Mouse (Mus musculus) limb, embryonic 11.5 days (tissue): ENCODE results near the gene Arhgap10. TPM values are rescaled to one million over a fixed set of nuclear protein-coding genes. Genes with fewer than 3 reads are reported as not detected.

Experiments
- ATAC-seq: fragments of 200-750 bp; cut with Nextera tagmentation; 2 replicates; pipeline ENCODE4 v1.8.0; 2017; ENCODE audit warnings: low read depth; ENCODE audit not compliant: insufficient number of reproducible peaks, low FRiP score, low TSS enrichment
- DNase-seq: peaks from one replicate; pipeline ENCODE4 v3.0.0-alpha.2; 2015; ENCODE audit warnings: low spot score
- H3K27ac ChIP-seq: fragments of 300-500 bp; sonication (generic); replicated peaks from 2 replicates; pipeline ENCODE4 v1.5.1; 2014; ENCODE audit warnings: low read depth, mild to moderate bottlenecking, low read length
- H3K27me3 ChIP-seq: fragments of 300-500 bp; sonication (generic); 2 replicates; pipeline ENCODE4 v1.6.1; 2014; ENCODE audit warnings: mild to moderate bottlenecking, low read length, mixed read lengths; ENCODE audit not compliant: control insufficient read depth, insufficient read depth
- H3K36me3 ChIP-seq: fragments of 300-500 bp; sonication (generic); 2 replicates; pipeline ENCODE4 v1.6.1; 2014; ENCODE audit warnings: mild to moderate bottlenecking, low read length, moderate library complexity, mixed read lengths; ENCODE audit not compliant: control insufficient read depth, insufficient read depth
- H3K4me1 ChIP-seq: fragments of 300-500 bp; sonication (generic); 2 replicates; pipeline ENCODE4 v1.6.1; 2014; ENCODE audit warnings: low read length, mixed read lengths; ENCODE audit not compliant: control insufficient read depth, insufficient read depth
- H3K4me2 ChIP-seq: fragments of 300-500 bp; sonication (generic); 2 replicates; pipeline ENCODE4 v1.6.1; 2014; ENCODE audit warnings: low read depth, mild to moderate bottlenecking, moderate library complexity; ENCODE audit not compliant: severe bottlenecking
- H3K4me3 ChIP-seq: fragments of 300-500 bp; sonication (generic); 2 replicates; pipeline ENCODE4 v1.5.1; 2014; ENCODE audit warnings: low read depth, low read length
- H3K9ac ChIP-seq: fragments of 300-500 bp; sonication (generic); 2 replicates; pipeline ENCODE4 v1.6.1; 2014; ENCODE audit warnings: mild to moderate bottlenecking, low read length
- H3K9me3 ChIP-seq: fragments of 300-500 bp; sonication (generic); 2 replicates; pipeline ENCODE4 v1.6.1; 2016; ENCODE audit warnings: low read length; ENCODE audit not compliant: control insufficient read depth
- WGBS: fragments of 180-500 bp; shearing (Covaris S2); extraction: QIAGEN DNeasy Blood & Tissue Kit; methylation state at CpG from one replicate; pipeline ENCODE4 v1.1.7; 2014; 5-methylcytosine and 5-hydroxymethylcytosine counted together
- polyA plus RNA-seq: library from polyadenylated mRNA; unstranded; fragments of >200 nt; fragmentation: Nextera tagmentation; extraction: Ambion mirVana; gene quantifications from 2 replicates; pipeline ENCODE4 v1.2.1, GENCODE M21; 2014

Arhgap10 gene
- polyA plus RNA-seq, 1 experiment from 2014 or later = 37.4 TPM

GRCm38 (mm10) chr8:77451466-77452382, 66.0 kb downstream of the Arhgap10 start:
- no peak for DNase-seq
- H3K4me2 ChIP-seq = no peak overlapping the region
- no peaks in the 10 kb centered on the region for H3K27me3 ChIP-seq
- H3K4me3 ChIP-seq = no peak overlapping the region
- WGBS = 93% methylated on average over 21 of the region's 21 CpGs
- ATAC-seq = no peak
- no peak overlapping the region for H3K27ac ChIP-seq
- H3K36me3 ChIP-seq = peaks cover 11% of the 10 kb centered on the region
- H3K4me1 ChIP-seq = no peaks in the 10 kb centered on the region
- H3K9ac ChIP-seq = no peak overlapping the region
- H3K9me3 ChIP-seq = peaks cover 3% of the 10 kb centered on the region; the same call in 1 of the 2 replicates

- H3K36me3 ChIP-seq = peaks cover 11% of the 10 kb centered on the region
- H3K9me3 ChIP-seq = peaks cover 3% of the 10 kb centered on the region; the same call in 1 of the 2 replicates
- no peaks in the 10 kb centered on the region for H3K27me3 ChIP-seq
- 91% methylated on average over 5 of the region's 5 CpGs for WGBS
- no peak overlapping the region for H3K4me2 ChIP-seq
- H3K4me3 ChIP-seq = no peak overlapping the region
- no peak overlapping the region for H3K27ac ChIP-seq
- DNase-seq (no peak), ATAC-seq (no peak)
- no peak overlapping the region for H3K9ac ChIP-seq
- no peaks in the 10 kb centered on the region for H3K4me1 ChIP-seq
Measured at GRCm38 (mm10) chr8:77451052-77451451, 66.7 kb downstream of the Arhgap10 start.

- 83% methylated on average over 12 of the region's 12 CpGs for WGBS
- H3K9ac ChIP-seq = no peak overlapping the region
- H3K4me3 ChIP-seq = no peak overlapping the region
- H3K4me2 ChIP-seq = no peak overlapping the region
- H3K36me3 ChIP-seq = peaks cover 11% of the 10 kb centered on the region
- no peak for DNase-seq
- peaks cover 3% of the 10 kb centered on the region; the same call in 1 of the 2 replicates for H3K9me3 ChIP-seq
- H3K27me3 ChIP-seq = no peaks in the 10 kb centered on the region
- no peak for ATAC-seq
- no peak overlapping the region for H3K27ac ChIP-seq
- H3K4me1 ChIP-seq = no peaks in the 10 kb centered on the region
Measured at GRCm38 (mm10) chr8:77446294-77446693, 71.5 kb downstream of the Arhgap10 start.

- WGBS = 83% methylated on average over 3 of the region's 3 CpGs
- no peak overlapping the region for H3K4me3 ChIP-seq
- no peak overlapping the region for H3K27ac ChIP-seq
- peaks cover 3% of the 10 kb centered on the region; the same call in 1 of the 2 replicates for H3K9me3 ChIP-seq
- no peak overlapping the region for H3K4me2 ChIP-seq
- peaks cover 11% of the 10 kb centered on the region for H3K36me3 ChIP-seq
- no peaks in the 10 kb centered on the region for H3K27me3 ChIP-seq
- ATAC-seq (no peak), DNase-seq (no peak)
- H3K4me1 ChIP-seq = no peaks in the 10 kb centered on the region
- no peak overlapping the region for H3K9ac ChIP-seq
Measured at GRCm38 (mm10) chr8:77445642-77446041, 72.1 kb downstream of the Arhgap10 start.

- ATAC-seq (no peak), DNase-seq (no peak)
- peaks cover 5% of the 10 kb centered on the region; the same call in 1 of the 2 replicates for H3K36me3 ChIP-seq
- no peak overlapping the region for H3K4me2 ChIP-seq
- H3K4me1 ChIP-seq = no peaks in the 10 kb centered on the region
- no peak overlapping the region for H3K9ac ChIP-seq
- no peak overlapping the region for H3K4me3 ChIP-seq
- no peak overlapping the region for H3K27ac ChIP-seq
- WGBS = 77% methylated on average over 10 of the region's 10 CpGs
- H3K9me3 ChIP-seq = peaks cover 3% of the 10 kb centered on the region; the same call in 1 of the 2 replicates
- H3K27me3 ChIP-seq = no peaks in the 10 kb centered on the region
Measured at GRCm38 (mm10) chr8:77444166-77444870, 73.4 kb downstream of the Arhgap10 start.

GRCm38 (mm10) chr8:77442452-77442851, 75.3 kb downstream of the Arhgap10 start:
- Histone ChIP-seq H3K4me1 (no peaks in the 10 kb centered on the region), H3K9ac (no peak overlapping the region), H3K4me2 (no peak overlapping the region), H3K9me3 (no peaks in the 10 kb centered on the region), H3K4me3 (no peak overlapping the region), H3K27me3 (no peaks in the 10 kb centered on the region), H3K27ac (no peak overlapping the region), H3K36me3 (no peaks in the 10 kb centered on the region)
- DNase-seq (no peak), ATAC-seq (no peak)
- 89% methylated on average over 7 of the region's 7 CpGs for WGBS

GRCm38 (mm10) chr8:77440913-77441312, 76.8 kb downstream of the Arhgap10 start:
- H3K9me3 ChIP-seq = no peaks in the 10 kb centered on the region
- H3K36me3 ChIP-seq = no peaks in the 10 kb centered on the region
- no peak for DNase-seq
- H3K9ac ChIP-seq = no peak overlapping the region
- H3K4me3 ChIP-seq = no peak overlapping the region
- no peak overlapping the region for H3K27ac ChIP-seq
- no peak overlapping the region for H3K4me2 ChIP-seq
- H3K27me3 ChIP-seq = no peaks in the 10 kb centered on the region
- ATAC-seq = no peak
- 84% methylated on average over 9 of the region's 9 CpGs for WGBS
- H3K4me1 ChIP-seq = peaks cover 6% of the 10 kb centered on the region; the same call in 1 of the 2 replicates

GRCm38 (mm10) chr8:77440324-77440880, 77.4 kb downstream of the Arhgap10 start:
- H3K36me3 ChIP-seq = no peaks in the 10 kb centered on the region
- WGBS = 86% methylated on average over 6 of the region's 6 CpGs
- no peak overlapping the region for H3K27ac ChIP-seq
- ATAC-seq (no peak), DNase-seq (no peak)
- no peaks in the 10 kb centered on the region for H3K27me3 ChIP-seq
- no peak overlapping the region for H3K4me2 ChIP-seq
- peaks cover 6% of the 10 kb centered on the region; the same call in 1 of the 2 replicates for H3K4me1 ChIP-seq
- no peaks in the 10 kb centered on the region for H3K9me3 ChIP-seq
- H3K4me3 ChIP-seq = no peak overlapping the region
- H3K9ac ChIP-seq = no peak overlapping the region
